Mouse (Mus musculus): ENCODE measurements around the gene Ccdc40. TPM values are rescaled to one million over a fixed set of nuclear protein-coding genes. Genes with fewer than 3 reads are reported as not detected.

The Ccdc40 gene
- polyA plus RNA-seq (2012; rRNA removed), result 1.8 and 2.5 TPM in 2 replicates

DNA sequence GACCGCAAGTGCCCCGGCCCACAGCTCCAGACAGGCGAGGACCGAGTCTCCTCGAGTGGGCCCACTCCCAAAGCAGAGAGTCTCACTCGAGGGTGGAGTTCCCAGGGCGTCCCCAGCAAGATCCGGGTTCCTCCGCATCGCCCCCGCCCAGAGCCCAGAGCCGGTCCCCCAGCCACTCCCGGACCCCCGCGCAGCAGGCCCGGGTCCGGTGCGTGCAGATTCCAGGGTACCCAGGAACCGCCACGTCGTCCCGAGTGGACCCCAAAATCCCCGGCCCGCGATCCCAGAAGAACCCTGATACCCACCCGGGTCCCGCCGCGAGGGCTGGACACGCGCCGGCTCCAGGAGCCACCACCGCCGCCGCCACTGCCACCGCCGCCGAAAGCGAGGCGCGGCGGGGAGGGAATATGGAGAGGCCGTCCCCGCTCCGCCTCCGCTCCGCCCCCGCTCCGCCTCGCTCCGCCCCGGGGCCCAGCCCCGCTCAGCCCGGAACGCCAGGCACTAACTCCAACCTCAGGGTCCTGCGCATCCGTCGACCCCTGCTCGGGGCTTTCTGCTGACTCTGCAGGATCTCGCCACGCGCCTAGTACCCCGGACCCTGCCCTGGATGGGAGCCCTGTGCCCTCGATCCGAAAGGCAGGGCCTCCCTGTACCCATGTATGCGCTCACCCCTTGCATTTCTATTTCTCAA, at the start of gene Ccdc40, which contains the start of gene Tbc1d16:
Gene Ccdc40 (plus strand): TSS at position 482 of the 691 bp plus-strand sequence.
Gene Tbc1d16 (minus strand): TSS at position 409 of the 691 bp plus-strand sequence.
- 1% methylated on average over 66 of the region's 66 CpGs for WGBS
- peak; percentile 42; the same call in 1 of the 2 replicates for TF ChIP-seq POLR2A (IDR thresholded peaks at IDR 0.05; ENCODE audit: control insufficient read depth, extremely low read depth, insufficient read depth, low read length, poor library complexity)
- TF ChIP-seq CTCF (IDR thresholded peaks at IDR 0.05; ENCODE audit: borderline replicate concordance, control insufficient read depth, extremely low read depth, insufficient read depth, low read length, poor library complexity), result no peak
- peak; percentile 62 for DNase-seq
- H3K27ac ChIP-seq (ENCODE audit: control insufficient read depth, insufficient read depth, low read length), result no peak within 1 kb of the TSS
- H3K36me3 ChIP-seq (ENCODE audit: control insufficient read depth, insufficient read depth, low read length), result no peaks in the 10 kb centered on the region
- peak within 1 kb of the TSS; percentile 63 for H3K4me3 ChIP-seq (ENCODE audit: control insufficient read depth, insufficient read depth, low read length)
- H3K27me3 ChIP-seq (ENCODE audit: control insufficient read depth, insufficient read depth, low read length), result peaks cover 5% of the 10 kb centered on the region
- peaks cover 17% of the 10 kb centered on the region for H3K4me1 ChIP-seq (replicated peaks; ENCODE audit: control insufficient read depth, insufficient read depth, low read length)

DNA sequence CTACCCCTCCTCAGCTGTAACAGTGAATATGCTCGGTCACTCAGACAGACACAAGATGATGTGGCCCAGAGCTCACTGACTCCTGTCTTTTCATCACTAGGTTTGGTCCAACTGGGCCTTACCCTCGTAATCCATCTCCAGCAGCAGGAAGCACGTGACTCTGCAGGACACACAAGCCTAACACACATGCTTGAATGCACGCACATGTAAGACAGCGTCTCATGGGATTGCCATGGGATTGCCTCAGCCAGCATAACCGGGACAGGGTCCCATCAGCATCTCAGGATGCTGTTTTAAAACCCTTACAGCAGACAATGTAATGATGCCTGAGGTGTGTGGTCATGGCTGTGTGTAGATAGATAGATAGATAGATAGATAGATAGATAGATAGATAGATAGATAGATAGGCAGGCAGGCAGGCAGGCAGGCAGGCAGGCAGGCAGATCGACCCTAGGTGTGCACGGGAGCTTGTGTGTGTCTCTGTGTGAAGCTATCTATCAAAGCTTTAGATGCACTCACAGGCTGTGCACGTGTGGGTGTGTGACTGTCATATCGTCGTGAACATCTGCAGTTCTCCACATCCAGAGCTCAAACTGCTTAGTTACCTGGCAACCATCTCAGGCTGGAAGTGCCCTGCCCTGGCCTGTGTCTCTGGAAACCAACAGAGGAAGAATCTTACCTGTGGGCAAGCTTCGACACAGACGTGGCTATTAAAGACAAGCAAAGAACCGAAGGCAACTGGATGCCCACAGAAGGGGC, 47.4 kb upstream of the Ccdc40 start:
- H3K4me1 ChIP-seq (replicated peaks; ENCODE audit: control insufficient read depth, insufficient read depth, low read length), result peaks cover 13% of the 10 kb centered on the region
- TF ChIP-seq POLR2A (IDR thresholded peaks at IDR 0.05; ENCODE audit: control insufficient read depth, extremely low read depth, insufficient read depth, low read length, poor library complexity) (no peak), CTCF (IDR thresholded peaks at IDR 0.05; ENCODE audit: borderline replicate concordance, control insufficient read depth, extremely low read depth, insufficient read depth, low read length, poor library complexity) (no peak)
- H3K27ac ChIP-seq (ENCODE audit: control insufficient read depth, insufficient read depth, low read length), result no peak overlapping the region
- 70% methylated on average over 14 of the region's 14 CpGs for WGBS
- no peaks in the 10 kb centered on the region for H3K36me3 ChIP-seq (ENCODE audit: control insufficient read depth, insufficient read depth, low read length)
- no peaks in the 10 kb centered on the region for H3K27me3 ChIP-seq (ENCODE audit: control insufficient read depth, insufficient read depth, low read length)
- H3K4me3 ChIP-seq (ENCODE audit: control insufficient read depth, insufficient read depth, low read length), result no peak overlapping the region
- no peak for DNase-seq

DNA sequence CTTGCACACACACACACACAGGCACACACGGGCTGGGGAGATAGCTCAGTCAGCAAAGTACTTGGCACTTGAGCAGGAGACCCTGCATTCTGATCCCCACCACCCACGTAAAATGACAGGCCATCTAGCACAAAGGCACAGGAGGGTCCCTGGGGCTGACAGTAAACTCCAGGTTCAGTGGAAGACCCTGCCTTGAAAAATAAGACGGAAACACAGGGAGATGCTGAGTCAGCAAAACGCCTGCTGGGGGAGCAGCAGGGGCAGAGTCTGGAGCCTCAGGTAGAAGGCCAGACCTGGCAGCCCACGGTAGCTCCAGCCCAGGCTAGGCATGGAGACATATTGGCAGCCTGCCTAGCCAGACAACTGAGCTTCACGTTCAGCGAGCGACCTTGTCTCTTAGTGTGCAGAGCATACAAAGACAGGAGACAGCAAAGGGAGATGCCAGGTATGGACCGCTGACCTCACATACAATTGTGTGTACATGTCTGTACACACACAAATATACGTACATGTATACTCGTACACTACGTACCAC, 46.4 kb upstream of the Ccdc40 start:
- Histone ChIP-seq H3K27me3 (ENCODE audit: control insufficient read depth, insufficient read depth, low read length) (no peaks in the 10 kb centered on the region), H3K4me3 (ENCODE audit: control insufficient read depth, insufficient read depth, low read length) (no peak overlapping the region), H3K4me1 (replicated peaks; ENCODE audit: control insufficient read depth, insufficient read depth, low read length) (peaks cover 13% of the 10 kb centered on the region), H3K36me3 (ENCODE audit: control insufficient read depth, insufficient read depth, low read length) (no peaks in the 10 kb centered on the region), H3K27ac (ENCODE audit: control insufficient read depth, insufficient read depth, low read length) (no peak overlapping the region)
- DNase-seq, result no peak
- TF ChIP-seq POLR2A (IDR thresholded peaks at IDR 0.05; ENCODE audit: control insufficient read depth, extremely low read depth, insufficient read depth, low read length, poor library complexity) (no peak), CTCF (IDR thresholded peaks at IDR 0.05; ENCODE audit: borderline replicate concordance, control insufficient read depth, extremely low read depth, insufficient read depth, low read length, poor library complexity) (no peak)
- 92% methylated on average over 12 of the region's 12 CpGs for WGBS

DNA sequence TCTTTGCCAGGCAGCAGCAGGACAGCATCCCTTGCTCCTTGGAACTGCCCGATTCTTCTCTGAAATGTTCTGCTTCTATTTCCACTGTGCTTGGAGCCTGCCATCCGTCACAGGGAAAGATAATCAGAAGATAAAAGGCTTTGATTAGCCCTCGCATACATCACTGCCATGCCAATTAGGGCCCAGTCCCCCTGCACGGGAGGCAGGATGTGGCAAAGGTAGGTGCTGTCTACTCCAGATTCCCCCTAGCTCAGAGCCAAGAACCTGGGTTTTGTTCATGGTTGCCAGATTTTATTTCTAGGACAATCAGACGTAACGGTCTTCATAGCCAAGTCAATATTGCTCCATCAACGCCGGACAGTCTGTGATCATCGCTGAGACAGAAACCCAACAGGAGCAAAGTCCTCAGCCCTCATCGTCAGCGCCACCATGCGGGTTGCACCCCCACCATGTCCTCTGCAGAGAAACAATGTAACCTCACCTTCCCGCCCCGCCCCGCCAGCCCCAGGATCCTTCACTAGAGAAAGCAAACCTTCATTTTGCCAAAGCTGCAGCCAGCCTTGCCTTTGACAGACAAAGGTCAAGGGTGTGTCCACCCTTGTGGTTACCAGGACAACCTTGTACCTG, 44.6 kb upstream of the Ccdc40 start:
- DNase-seq, result no peak
- no peaks in the 10 kb centered on the region for H3K27me3 ChIP-seq (ENCODE audit: control insufficient read depth, insufficient read depth, low read length)
- no peak overlapping the region for H3K4me3 ChIP-seq (ENCODE audit: control insufficient read depth, insufficient read depth, low read length)
- WGBS, result 89% methylated on average over 15 of the region's 15 CpGs
- H3K4me1 ChIP-seq (replicated peaks; ENCODE audit: control insufficient read depth, insufficient read depth, low read length), result peaks cover 16% of the 10 kb centered on the region
- TF ChIP-seq CTCF (IDR thresholded peaks at IDR 0.05; ENCODE audit: borderline replicate concordance, control insufficient read depth, extremely low read depth, insufficient read depth, low read length, poor library complexity), result no peak
- no peak for TF ChIP-seq POLR2A (IDR thresholded peaks at IDR 0.05; ENCODE audit: control insufficient read depth, extremely low read depth, insufficient read depth, low read length, poor library complexity)
- no peak overlapping the region for H3K27ac ChIP-seq (ENCODE audit: control insufficient read depth, insufficient read depth, low read length)
- H3K36me3 ChIP-seq (ENCODE audit: control insufficient read depth, insufficient read depth, low read length), result no peaks in the 10 kb centered on the region

DNA sequence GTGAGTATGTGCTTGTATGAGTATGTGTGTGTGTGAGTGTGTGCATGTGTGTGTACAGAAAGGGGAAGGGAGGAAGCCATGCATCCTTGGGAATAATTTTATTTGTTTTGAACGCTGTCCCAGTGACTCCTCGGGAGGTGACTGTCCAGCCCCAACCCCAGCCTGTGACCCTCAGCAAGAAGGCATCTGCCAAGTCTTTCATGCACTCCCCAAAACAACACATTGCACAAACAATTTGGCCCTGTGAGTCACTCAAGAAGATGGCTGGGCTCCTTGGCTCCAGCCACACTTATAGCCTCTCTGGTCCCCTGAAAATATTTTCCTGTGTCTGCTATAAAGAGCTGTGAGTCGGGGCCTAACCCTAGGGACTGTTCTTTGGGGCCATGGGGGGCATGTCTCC, 42.0 kb upstream of the Ccdc40 start:
- WGBS, result 90% methylated on average over 3 of the region's 3 CpGs
- H3K4me1 ChIP-seq (replicated peaks; ENCODE audit: control insufficient read depth, insufficient read depth, low read length), result peaks cover 16% of the 10 kb centered on the region
- H3K27ac ChIP-seq (ENCODE audit: control insufficient read depth, insufficient read depth, low read length), result no peak overlapping the region
- DNase-seq, result no peak
- no peaks in the 10 kb centered on the region for H3K36me3 ChIP-seq (ENCODE audit: control insufficient read depth, insufficient read depth, low read length)
- no peak overlapping the region for H3K4me3 ChIP-seq (ENCODE audit: control insufficient read depth, insufficient read depth, low read length)
- H3K27me3 ChIP-seq (ENCODE audit: control insufficient read depth, insufficient read depth, low read length), result no peaks in the 10 kb centered on the region
- TF ChIP-seq CTCF (IDR thresholded peaks at IDR 0.05; ENCODE audit: borderline replicate concordance, control insufficient read depth, extremely low read depth, insufficient read depth, low read length, poor library complexity) (no peak), POLR2A (IDR thresholded peaks at IDR 0.05; ENCODE audit: control insufficient read depth, extremely low read depth, insufficient read depth, low read length, poor library complexity) (no peak)
